Mouse (Mus musculus): ENCODE results near the gene Mtf1. TPM values are rescaled to one million over a fixed set of nuclear protein-coding genes. Genes with fewer than 3 reads are reported as not detected.

Gene Mtf1
- total and polyA plus RNA-seq, 3 experiments: 17.8 to 37.8 (median 28.9) TPM

GRCm38 (mm10) chr4:124761201-124761600 is 40.7 kb upstream of the Mtf1 start:
- peaks cover 9 to 34% of the 10 kb centered on the region in 2 experiments for H3K4me1 ChIP-seq (ENCODE audit: control insufficient read depth in 1 of 2, insufficient read depth in 2 of 2, low read length in 2 of 2)
- H3K27me3 ChIP-seq (ENCODE audit: control insufficient read depth in 1 of 2, insufficient read depth in 2 of 2, low read length in 2 of 2): no peaks in the 10 kb centered on the region
- DNase-seq (ENCODE audit: low read depth, low spot score): no peak
- H3K79me2 ChIP-seq (ENCODE audit: control insufficient read depth, insufficient read depth, low read length, poor library complexity): peaks cover 62% of the 10 kb centered on the region
- H3K27ac ChIP-seq (ENCODE audit: control insufficient read depth, low read depth, low read length): no peak overlapping the region
- no peaks in the 10 kb centered on the region for H3K9me3 ChIP-seq (replicated peaks; ENCODE audit: insufficient read depth, low read length)
- no peak overlapping the region for H3K4me3 ChIP-seq (ENCODE audit: control insufficient read depth in 1 of 2, insufficient read depth in 1 of 2, low read depth in 2 of 2, low read length in 2 of 2)
- no peak overlapping the region for H3K9ac ChIP-seq (ENCODE audit: control insufficient read depth, low read depth, low read length, poor library complexity, severe bottlenecking)
- TF ChIP-seq TAL1 (IDR thresholded peaks at IDR 0.05; ENCODE audit: low read length): no peak
- H3K36me3 ChIP-seq (ENCODE audit: control insufficient read depth in 1 of 2, insufficient read depth in 2 of 2, low read length in 2 of 2): peaks cover 7 to 37% of the 10 kb centered on the region in 2 experiments

GRCm38 (mm10) chr4:124762858-124763452 is 38.9 kb upstream of the Mtf1 start:
- H3K4me1 ChIP-seq (ENCODE audit: control insufficient read depth in 1 of 2, insufficient read depth in 2 of 2, low read length in 2 of 2): peaks cover 16 to 48% of the 10 kb centered on the region in 2 experiments
- TF ChIP-seq TCF12 (IDR thresholded peaks at IDR 0.05; ENCODE audit: low read depth, low read length): no peak
- TF ChIP-seq EP300 (IDR thresholded peaks at IDR 0.05; ENCODE audit: low read depth in 1 of 2, low read length in 2 of 2): no peak
- no peak for TF ChIP-seq MYB (IDR thresholded peaks at IDR 0.05; ENCODE audit: low read depth, low read length)
- no peak for TF ChIP-seq NELFE (IDR thresholded peaks at IDR 0.05; ENCODE audit: low read depth, low read length)
- TF ChIP-seq E2F4 (IDR thresholded peaks at IDR 0.05; ENCODE audit: borderline replicate concordance, low read depth, low read length): no peak
- TF ChIP-seq KAT2A (conservative IDR thresholded peaks at IDR 0.05; ENCODE audit: low read depth, low read length): no peak
- TF ChIP-seq JUND (IDR thresholded peaks at IDR 0.05; ENCODE audit: low read depth, low read length): no peak
- no peak for TF ChIP-seq CHD1 (IDR thresholded peaks at IDR 0.05; ENCODE audit: low read depth, low read length)
- TF ChIP-seq ZC3H11A (IDR thresholded peaks at IDR 0.05; ENCODE audit: low read depth, low read length): no peak
- no peak for TF ChIP-seq TBP (IDR thresholded peaks at IDR 0.05; ENCODE audit: low read depth, low read length)
- TF ChIP-seq ZNF384 (IDR thresholded peaks at IDR 0.05; ENCODE audit: low read depth, low read length): no peak
- no peak for TF ChIP-seq BHLHE40 (IDR thresholded peaks at IDR 0.05; ENCODE audit: borderline replicate concordance, low read depth, low read length)
- no peak for TF ChIP-seq MYC (IDR thresholded peaks at IDR 0.05; ENCODE audit: low read depth, low read length)
- TF ChIP-seq SMC3 (IDR thresholded peaks at IDR 0.05; ENCODE audit: low read depth, low read length): no peak
- no peak for TF ChIP-seq TAL1 (IDR thresholded peaks at IDR 0.05; ENCODE audit: low read length)
- H3K4me3 ChIP-seq (ENCODE audit: control insufficient read depth in 1 of 2, insufficient read depth in 1 of 2, low read depth in 2 of 2, low read length in 2 of 2): no peak overlapping the region
- DNase-seq (ENCODE audit: low read depth, low spot score): no peak
- H3K79me2 ChIP-seq (ENCODE audit: control insufficient read depth, insufficient read depth, low read length, poor library complexity): peaks cover 58% of the 10 kb centered on the region
- H3K36me3 ChIP-seq (ENCODE audit: control insufficient read depth in 1 of 2, insufficient read depth in 2 of 2, low read length in 2 of 2): peaks cover 7 to 49% of the 10 kb centered on the region in 2 experiments
- H3K9me3 ChIP-seq (replicated peaks; ENCODE audit: insufficient read depth, low read length): no peaks in the 10 kb centered on the region
- no peak overlapping the region for H3K27ac ChIP-seq (ENCODE audit: control insufficient read depth, low read depth, low read length)
- no peak overlapping the region for H3K9ac ChIP-seq (ENCODE audit: control insufficient read depth, low read depth, low read length, poor library complexity, severe bottlenecking)
- H3K27me3 ChIP-seq (ENCODE audit: control insufficient read depth in 1 of 2, insufficient read depth in 2 of 2, low read length in 2 of 2): no peaks in the 10 kb centered on the region

All from MEL (cell line).